Mouse (Mus musculus): ENCODE measurements around the gene March6.

GRCm38 (mm10) chr15:31565786-31566185, 34.9 kb upstream of the March6 start:
- TF ChIP-seq CTCF (IDR thresholded peaks at IDR 0.05; ENCODE audit: low read depth, low read length) (no peak), POLR2A (IDR thresholded peaks at IDR 0.05; ENCODE audit: extremely low read depth, insufficient read depth, low read length) (no peak)

All from liver, adult 2 months (tissue).